Mouse (Mus musculus) MN1 (cell line): ENCODE measurements around the gene Ccl25.

Experiments
- DNase-seq: peaks from one replicate; pipeline ENCODE4 v3.0.0-alpha.2; 2016; ENCODE audit warnings: low spot score

Gene Ccl25

GRCm38 (mm10) chr8:4324983-4325750 is at the start of gene Ccl25, which contains the start of gene Elavl1:
Ccl25 (plus strand) TSS chr8:4325210.
Elavl1 (minus strand) TSS chr8:4325413.
- DNase-seq: peak; percentile 100

GRCm38 (mm10) chr8:4275275-4276110 is 49.5 kb upstream of the Ccl25 start, which contains the start of gene Timm44:
Timm44 (minus strand) TSS chr8:4275913.
- DNase-seq: peak; percentile 99

- no peak for DNase-seq
These were observed 48.9 kb upstream of the Ccl25 start for GRCm38 (mm10) chr8:4276111-4276465.

GRCm38 (mm10) chr8:4292738-4293137 is 32.3 kb upstream of the Ccl25 start:
- no peak for DNase-seq

GRCm38 (mm10) chr8:4297822-4298221 is 27.2 kb upstream of the Ccl25 start:
- no peak for DNase-seq

- no peak for DNase-seq
These were observed 20.9 kb upstream of the Ccl25 start for GRCm38 (mm10) chr8:4304124-4304547.

- no peak for DNase-seq
These were observed 19.2 kb upstream of the Ccl25 start for GRCm38 (mm10) chr8:4305838-4306237.

GRCm38 (mm10) chr8:4312104-4312503 is 12.9 kb upstream of the Ccl25 start:
- DNase-seq: no peak

- peak; percentile 45 for DNase-seq
These were observed 11.5 kb upstream of the Ccl25 start for GRCm38 (mm10) chr8:4313254-4314124.

GRCm38 (mm10) chr8:4314852-4315251 is 10.2 kb upstream of the Ccl25 start:
- no peak for DNase-seq

GRCm38 (mm10) chr8:4318124-4318523 is 6.9 kb upstream of the Ccl25 start:
- no peak for DNase-seq

- DNase-seq: no peak
These were observed 6.0 kb upstream of the Ccl25 start for GRCm38 (mm10) chr8:4318796-4319572.

- no peak for DNase-seq
These were observed 5.5 kb upstream of the Ccl25 start for GRCm38 (mm10) chr8:4319573-4319872.

GRCm38 (mm10) chr8:4320404-4320803 is 4.6 kb upstream of the Ccl25 start:
- DNase-seq: no peak

GRCm38 (mm10) chr8:4321031-4321430 is 4.0 kb upstream of the Ccl25 start:
- DNase-seq: no peak

GRCm38 (mm10) chr8:4322470-4322869 is 2.5 kb upstream of the Ccl25 start:
- peak; percentile 93 for DNase-seq

GRCm38 (mm10) chr8:4323917-4324316 is 1.1 kb upstream of the Ccl25 start:
- peak; percentile 37 for DNase-seq

- peak; percentile 78 for DNase-seq
These were observed 485 bp upstream of the Ccl25 start for GRCm38 (mm10) chr8:4324525-4324924.

GRCm38 (mm10) chr8:4325751-4326036 is 684 bp downstream of the Ccl25 start:
- peak; percentile 21 for DNase-seq

- peak; percentile 82 for DNase-seq
These were observed 4.0 kb downstream of the Ccl25 start for GRCm38 (mm10) chr8:4329000-4329399.

GRCm38 (mm10) chr8:4333966-4334365 is 9.0 kb downstream of the Ccl25 start:
- DNase-seq: no peak

- DNase-seq: no peak
These were observed 10.7 kb downstream of the Ccl25 start for GRCm38 (mm10) chr8:4335678-4336077.
